16 mouse cellular contexts compared by ENCODE assay signal in the genomic region with DNA sequence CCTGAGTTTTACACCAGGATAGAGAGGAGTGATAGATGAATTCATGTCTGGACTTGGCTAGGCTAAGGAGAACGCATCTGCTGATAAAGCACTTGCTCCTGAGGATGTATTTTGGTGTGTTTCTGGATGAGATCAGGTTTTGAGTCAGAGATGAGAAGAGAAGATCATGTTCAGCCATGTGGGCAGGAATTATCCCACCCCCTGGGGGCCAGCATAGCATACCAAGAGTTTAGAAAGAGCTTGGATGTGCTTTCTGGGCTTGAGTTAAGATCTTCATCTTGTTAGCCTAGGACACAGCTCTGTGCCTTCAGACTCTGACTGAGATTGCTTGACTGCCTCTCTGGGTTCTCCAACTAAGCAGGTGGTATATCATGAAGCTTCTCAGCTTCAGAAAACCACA.
"Had no signal": no experiment of that assay in that cellular context is flagged by ENCODE, and none has a peak within 500 bp of the region (broad histone marks: within the 10 kb centered on the region; RNA-seq: fewer than 3 reads in every experiment).

No protein-coding gene starts in this region.

- H3K9ac ChIP-seq: neural tube, embryonic 13.5 days; neural tube, embryonic 15.5 days; stomach, embryonic 15.5 days had no signal

- H3K9me3 ChIP-seq: neural tube, embryonic 13.5 days; neural tube, embryonic 15.5 days; stomach, embryonic 15.5 days had no signal

- H3K4me2 ChIP-seq: neural tube, embryonic 13.5 days; neural tube, embryonic 15.5 days; stomach, embryonic 15.5 days had no signal

- H3K36me3 ChIP-seq: neural tube, embryonic 13.5 days; neural tube, embryonic 15.5 days; stomach, embryonic 15.5 days had no signal

- H3K27me3 ChIP-seq: neural tube, embryonic 13.5 days; neural tube, embryonic 15.5 days; stomach, embryonic 15.5 days had no signal

- H3K4me1 ChIP-seq: neural tube, embryonic 13.5 days; neural tube, embryonic 15.5 days; stomach, embryonic 15.5 days had no signal

- H3K27ac ChIP-seq: neural tube, embryonic 13.5 days; neural tube, embryonic 15.5 days; stomach, embryonic 15.5 days; stomach, postnatal 0 days had no signal

- H3K4me3 ChIP-seq: neural tube, embryonic 13.5 days; neural tube, embryonic 15.5 days; stomach, embryonic 15.5 days had no signal

- DNase-seq: retina, postnatal 1 day; right cerebral cortex, adult 18-20 months; right cerebral cortex, postnatal 14 days; right cerebral cortex, postnatal 25 days; right cerebral cortex, postnatal 4 days; spleen, adult 18-20 months; thymus, adult 18-20 months; thymus, adult 2 months; thymus, postnatal 14 days; thymus, postnatal 25 days; thymus, postnatal 36 days; thymus, postnatal 4 days had no signal
